Mouse (Mus musculus): ENCODE measurements around the gene Rab20. TPM values are rescaled to one million over a fixed set of nuclear protein-coding genes. Genes with fewer than 3 reads are reported as not detected.

Gene Rab20
- total RNA-seq (2023) = 7.5 TPM

DNA sequence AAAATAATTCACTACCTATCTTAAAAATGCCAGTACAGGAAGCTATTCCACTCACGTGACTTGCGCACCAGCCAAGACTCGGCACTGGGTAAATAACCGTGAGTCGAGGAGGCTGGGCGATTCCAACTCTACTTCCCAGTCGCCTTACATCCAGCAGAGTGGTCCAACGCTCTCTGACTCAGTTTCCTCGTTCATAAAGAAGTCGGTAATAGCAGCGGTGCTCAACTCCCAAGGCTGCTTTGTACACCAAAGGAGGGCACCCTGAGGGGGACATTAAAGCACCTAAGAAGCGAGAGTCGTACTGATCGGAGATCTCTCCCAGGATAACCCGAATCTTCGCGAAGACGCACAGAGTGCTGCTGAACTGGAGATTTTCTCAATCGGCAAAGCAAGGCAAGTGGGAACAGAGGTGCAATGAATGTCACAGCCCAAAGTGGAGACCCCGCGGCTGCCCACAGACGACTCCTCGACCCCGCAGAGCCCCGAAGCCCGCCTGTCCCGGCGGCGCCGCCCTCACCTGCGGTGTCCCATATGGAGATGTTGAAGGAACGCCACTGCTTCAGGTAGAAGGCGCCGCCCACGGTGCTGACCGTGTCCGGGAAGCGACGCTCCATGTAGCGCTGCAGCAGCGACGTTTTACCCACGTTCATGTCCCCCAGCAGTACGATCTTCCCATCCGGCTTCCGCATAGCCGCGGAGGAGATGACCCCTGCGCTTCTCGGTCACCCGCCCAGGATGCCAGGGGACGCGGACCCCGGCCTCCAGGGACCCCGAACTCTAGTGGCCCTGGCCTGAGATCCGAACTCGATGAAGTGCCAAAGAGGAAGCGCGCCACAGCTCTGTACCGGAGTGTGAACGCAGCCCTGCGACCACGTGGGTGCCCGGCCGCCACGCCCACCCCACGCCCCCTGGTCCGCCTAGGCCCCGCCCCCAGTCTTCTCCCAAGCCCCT lies at the start of gene Rab20:
Rab20 (minus strand) TSS at position 900 of the 951 bp plus-strand sequence.

GRCm38 (mm10) chr8:11497017-11497990 lies 18.8 kb upstream of the Rab20 start, which contains the start of gene Naxd:
Naxd (plus strand) TSS chr8:11497506.

Other genes with a start within 250 kb of the Rab20 start
- 0.26 TPM for gene Col4a2, start 165.9 kb downstream of the Rab20 start, total RNA-seq (2023)
- gene Col4a1, start 165.9 kb downstream of the Rab20 start, total RNA-seq (2023) = 0.41 TPM
- gene Naxd, start 18.8 kb upstream of the Rab20 start, total RNA-seq (2023) = 40.7 TPM
- 39.7 TPM for gene Cars2, start 72.1 kb upstream of the Rab20 start, total RNA-seq (2023)
- 52.7 TPM for gene Ing1, start 76.9 kb upstream of the Rab20 start, total RNA-seq (2023)
- 102 TPM for gene Ankrd10, start 157.0 kb upstream of the Rab20 start, total RNA-seq (2023)
- not detected for gene 1700016D06Rik, start 222.4 kb upstream of the Rab20 start, total RNA-seq (2023)
- 55.5 TPM for gene Arhgef7, start 249.0 kb upstream of the Rab20 start, total RNA-seq (2023)